In the genomic region with DNA sequence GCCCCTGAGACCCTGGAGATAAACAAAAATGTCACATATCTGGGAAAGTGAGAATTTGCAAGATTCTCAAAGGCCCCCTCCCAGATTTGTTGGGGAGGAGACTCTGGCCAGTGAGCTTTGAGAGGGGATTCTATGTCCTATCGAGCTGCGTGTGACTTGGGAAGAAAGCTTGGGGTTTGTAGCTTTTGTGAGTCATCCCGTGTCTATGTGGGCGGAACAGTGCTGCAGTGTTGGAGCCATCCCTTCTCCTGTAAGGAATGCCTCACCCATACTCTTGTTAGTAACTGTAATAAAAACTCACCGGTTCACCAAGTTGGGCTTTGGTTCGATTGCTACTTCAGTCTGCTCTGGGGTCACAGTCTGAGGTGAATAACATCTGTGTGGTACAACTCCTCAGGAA, we compare ENCODE assay signal across 22 mouse cellular contexts.
A peak's percentile ranks its signal among the peaks of the same experiment; 100 is the strongest.
DNase-seq lines count a peak whose midpoint lies in the region; ATAC-seq and TF ChIP-seq lines count a peak whose summit lies in the region.
"Had no signal": no experiment of that assay in that cellular context is flagged by ENCODE, and none has a peak within 500 bp of the region (broad histone marks: within the 10 kb centered on the region; RNA-seq: fewer than 3 reads in every experiment).

No protein-coding gene starts in this region.

- no peak overlapping the region for H3K27ac ChIP-seq in left cerebral cortex, adult 2 months
- H3K27ac ChIP-seq: forebrain, embryonic 13.5 days; hindbrain, embryonic 13.5 days; kidney, postnatal 0 days; liver, embryonic 13.5 days; midbrain, embryonic 12.5 days had no signal

- peak; percentile 96 for ATAC-seq in frontal cortex, adult (ENCODE audit: low TSS enrichment)
- ATAC-seq: CD4-positive, CD25-positive, alpha-beta regulatory T cell, adult 4 months; forebrain, embryonic 13.5 days had no signal

- intact Hi-C loops in left cerebral cortex, adult 2 months (cut with DNase I), result loop anchor here (10.0 kb wide), 1 partner anchor 197 kb away; no protein-coding TSS in a partner anchor

- DNase-seq in frontal cortex, postnatal 14 days (ENCODE audit: low spot score in 2 of 2), result no peak
- peak; percentile 70 for DNase-seq in right cerebral cortex, adult 18-20 months
- DNase-seq in right cerebral cortex, postnatal 10 days (ENCODE audit: low spot score in 2 of 2), result no peak
- DNase-seq in left cerebral cortex, adult 2 months (ENCODE audit: extremely low spot score in 1 of 2, low spot score in 2 of 2), result peak; percentile 30 to 53
- peak; percentile 34 to 36 for DNase-seq in right cerebral cortex, postnatal 36 days (ENCODE audit: low spot score in 2 of 2)
- DNase-seq in cerebellum, adult 8-10 months, result no peak
- no peak for DNase-seq in natural killer cell, adult 2 months (ENCODE audit: low spot score in 2 of 2)
- DNase-seq: adrenal gland, adult 2 months; cerebellum, adult 2 months; gastrocnemius, postnatal 36 days; kidney, adult 2 months; layer of hippocampus, postnatal 36 days; liver, embryonic 13.5 days; lung, adult 2 months; lung, postnatal 14 days; spleen, adult 18-20 months had no signal

- TF ChIP-seq CTCF in left cerebral cortex, adult 2 months (IDR thresholded peaks at IDR 0.05), result no peak

- no peak overlapping the region for H3K4me3 ChIP-seq in left cerebral cortex, adult 2 months
- H3K4me3 ChIP-seq: forebrain, embryonic 13.5 days; hindbrain, embryonic 13.5 days; liver, embryonic 13.5 days; midbrain, embryonic 12.5 days had no signal

Comparison
In these comparisons a context has a peak if more than half of its experiments do, and no peak if none do; other contexts are left out.
1. DNase-seq: peak in right cerebral cortex, adult 18-20 months (single experiment), left cerebral cortex, adult 2 months (2 of 2) and right cerebral cortex, postnatal 36 days (2 of 2); none in frontal cortex, postnatal 14 days (0 of 2), right cerebral cortex, postnatal 10 days (0 of 2), cerebellum, adult 8-10 months (single experiment) and natural killer cell, adult 2 months (0 of 2).